Mouse (Mus musculus) mammary gland, adult 2 months (tissue): ENCODE data around the gene Olfr551. TPM values are rescaled to one million over a fixed set of nuclear protein-coding genes. Genes with fewer than 3 reads are reported as not detected.

Experiments used
- polyA plus RNA-seq: library from polyadenylated mRNA; depleted of rRNA; stranded (reverse); fragments of >200 nt; gene quantifications from 2 replicates; pipeline ENCODE4 v1.2.3, GENCODE M21; 2012; ENCODE audit warnings: low replicate concordance; rRNA removed

Gene Olfr551
- not detected in 2 replicates for polyA plus RNA-seq

GRCm38 (mm10) chr7:102591786-102592185, at the start of gene Olfr551:
Gene Olfr551 (minus strand): TSS chr7:102591886.

GRCm38 (mm10) chr7:102638132-102638531, 46.4 kb upstream of the Olfr551 start, which contains the start of gene Olfr554:
Gene Olfr554 (plus strand): TSS chr7:102638432.

GRCm38 (mm10) chr7:102618118-102618517, 26.4 kb upstream of the Olfr551 start, which contains the start of gene Olfr553:
Gene Olfr553 (minus strand): TSS chr7:102618218.

DNA sequence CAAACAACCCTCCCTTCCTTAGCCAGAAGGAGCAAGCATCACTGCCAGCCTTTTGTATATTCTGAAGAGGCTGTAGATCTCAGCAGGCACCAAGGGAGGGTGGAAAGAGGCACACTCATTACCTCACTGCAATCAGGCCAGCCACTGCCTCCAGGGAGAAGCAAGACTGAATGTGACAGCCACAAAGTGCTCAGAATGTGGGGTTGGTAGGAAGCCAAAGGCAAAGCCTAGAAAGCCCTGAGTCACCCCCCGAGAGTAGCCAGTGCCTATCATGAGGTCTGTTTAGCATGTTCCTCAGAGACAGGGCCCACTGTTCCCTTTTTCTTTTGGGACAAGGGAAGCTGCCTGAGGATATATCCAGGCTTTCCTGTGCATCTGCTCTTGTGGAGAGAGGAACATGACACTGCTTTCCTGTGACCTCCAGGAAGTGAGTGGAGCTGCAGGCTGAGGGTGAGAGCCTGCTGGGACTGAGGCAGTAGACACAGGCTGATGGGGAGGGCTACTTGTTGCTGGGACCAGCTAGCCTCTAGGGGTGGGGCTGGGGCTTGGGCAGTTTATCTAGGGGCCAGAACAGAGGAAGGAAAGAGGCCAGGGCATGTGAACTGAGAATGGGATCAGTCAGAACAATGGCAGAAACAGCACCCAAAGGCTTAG, 5.8 kb upstream of the Olfr551 start, which contains the start of gene Olfr552:
TSS of gene Olfr552 (plus strand) at position 393 of the 654 bp plus-strand sequence.

GRCm38 (mm10) chr7:102571142-102571541, 20.5 kb downstream of the Olfr551 start, which contains the start of gene Olfr550:
Gene Olfr550 (plus strand): TSS chr7:102571442.

DNA sequence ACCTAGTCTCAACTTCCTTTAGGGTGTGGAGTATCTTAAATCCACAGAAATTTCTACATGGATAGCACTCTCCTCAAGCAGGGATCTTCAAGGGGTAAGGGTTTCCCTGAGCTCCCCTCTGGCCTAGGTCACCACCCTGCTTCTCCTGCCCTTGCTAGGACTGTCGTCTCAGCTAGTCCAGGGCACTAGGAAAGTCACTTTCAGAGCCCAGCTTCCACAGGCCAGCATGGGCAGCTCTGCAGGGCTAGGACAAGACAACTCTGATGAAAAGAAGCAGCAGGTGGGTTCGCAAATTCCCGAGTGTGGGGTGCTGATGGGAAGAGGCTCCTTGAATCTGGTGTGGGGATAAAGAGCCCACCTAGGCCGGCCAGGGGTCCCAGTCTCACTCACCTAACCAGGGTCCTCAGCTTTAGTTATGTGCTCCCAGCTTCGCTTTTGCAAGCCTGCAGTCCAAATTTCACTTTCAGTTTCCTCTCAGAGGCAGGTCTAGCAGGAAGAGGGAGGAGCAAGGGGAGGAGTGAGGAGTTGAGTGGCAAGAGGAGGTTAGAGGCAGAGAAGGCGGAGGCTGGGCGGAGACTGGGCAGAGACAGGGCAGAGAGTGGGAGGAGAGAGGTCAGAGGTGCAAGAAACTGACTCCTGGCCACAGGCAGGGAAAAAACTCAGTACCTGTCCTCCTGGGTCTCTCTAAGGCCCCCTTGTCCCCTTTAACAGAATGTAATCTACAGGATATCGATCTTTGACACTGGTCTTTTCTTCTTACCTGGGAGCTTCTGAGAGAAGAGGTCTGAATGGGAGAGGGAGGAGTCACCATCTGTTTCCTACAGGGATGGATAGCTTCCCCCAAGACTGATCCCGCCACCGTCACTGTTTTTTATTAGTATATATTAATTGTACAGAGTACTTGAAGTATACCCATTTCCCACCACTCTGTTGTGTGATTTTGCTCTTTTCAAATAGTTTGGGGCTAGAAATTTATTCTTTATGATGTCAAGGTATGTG, 26.4 kb downstream of the Olfr551 start, which contains the start of gene Trim21:
TSS of gene Trim21 (minus strand) at position 488 of the 999 bp plus-strand sequence.

GRCm38 (mm10) chr7:102549570-102549969, 42.1 kb downstream of the Olfr551 start, which contains the start of gene Olfr549:
Gene Olfr549 (plus strand): TSS chr7:102549870.

DNA sequence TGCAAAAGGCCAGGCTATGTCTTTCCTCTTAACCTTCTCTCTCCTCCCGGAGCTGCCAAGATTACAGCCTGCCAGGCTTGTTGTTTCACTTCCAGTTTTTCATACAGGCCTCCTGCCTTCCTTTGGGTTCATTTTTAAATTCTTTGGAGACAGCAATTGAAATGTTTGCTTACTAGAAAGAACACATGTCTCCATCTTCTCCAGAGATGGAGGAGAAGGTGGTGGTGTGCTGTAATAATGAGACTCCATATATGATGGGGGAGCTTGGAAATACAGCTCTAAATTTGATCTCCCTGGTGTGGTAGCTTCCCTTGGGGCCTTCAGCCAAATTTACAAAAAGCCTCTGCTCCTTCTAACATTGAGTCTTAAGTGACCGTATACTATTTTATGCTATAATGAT, 51.1 kb downstream of the Olfr551 start, which contains the start of gene Olfr548-ps1:
TSS of gene Olfr548-ps1 (plus strand) at position 301 of the 400 bp plus-strand sequence.

DNA sequence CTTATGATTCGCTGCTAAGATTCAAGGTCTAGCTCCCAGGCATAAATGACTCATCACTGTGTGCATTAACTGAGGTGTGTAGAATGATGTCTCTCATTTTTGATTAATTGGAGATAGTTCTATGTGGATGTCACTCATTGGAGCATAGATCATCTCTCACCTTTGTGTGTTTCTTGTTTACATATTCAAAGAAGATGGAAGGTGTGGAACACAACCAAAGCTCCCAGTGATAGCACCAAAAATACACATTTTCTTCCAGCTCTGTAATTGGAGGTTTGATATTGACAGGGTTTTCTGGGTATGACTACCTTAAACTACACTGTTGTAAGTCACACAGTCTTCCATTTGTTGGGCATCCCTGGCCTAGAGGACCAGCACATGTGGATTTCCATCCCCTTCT, 57.2 kb downstream of the Olfr551 start, which contains the start of gene Olfr547:
TSS of gene Olfr547 (plus strand) at position 301 of the 400 bp plus-strand sequence.

Other genes with a start within 250 kb of the Olfr551 start
- gene Rrm1, start 150.2 kb downstream of the Olfr551 start, polyA plus RNA-seq, result 4.9 and 10.0 TPM in 2 replicates
- gene Olfr543, start 110.2 kb downstream of the Olfr551 start, polyA plus RNA-seq, result not detected in 2 replicates
- not detected in 2 replicates for gene Olfr544, start 103.6 kb downstream of the Olfr551 start, polyA plus RNA-seq
- gene Olfr545, start 92.3 kb downstream of the Olfr551 start, polyA plus RNA-seq, result not detected in 2 replicates
- gene Olfr547, start 57.1 kb downstream of the Olfr551 start, polyA plus RNA-seq, result not detected in 2 replicates
- gene Olfr548-ps1, start 51.0 kb downstream of the Olfr551 start, polyA plus RNA-seq, result not detected in 2 replicates
- not detected in 2 replicates for gene Olfr549, start 42.0 kb downstream of the Olfr551 start, polyA plus RNA-seq
- gene Trim21, start 26.4 kb downstream of the Olfr551 start, polyA plus RNA-seq, result 6.6 and 12.9 TPM in 2 replicates
- gene Olfr550, start 20.4 kb downstream of the Olfr551 start, polyA plus RNA-seq, result 0.78 and 0.91 TPM in 2 replicates
- not detected in 2 replicates for gene Olfr552, start 5.9 kb upstream of the Olfr551 start, polyA plus RNA-seq
- not detected in 2 replicates for gene Olfr553, start 26.3 kb upstream of the Olfr551 start, polyA plus RNA-seq
- gene Olfr554, start 46.5 kb upstream of the Olfr551 start, polyA plus RNA-seq, result not detected in 2 replicates
- not detected in 2 replicates for gene Olfr555, start 66.9 kb upstream of the Olfr551 start, polyA plus RNA-seq
- not detected in 2 replicates for gene Olfr556, start 73.0 kb upstream of the Olfr551 start, polyA plus RNA-seq
- 23.8 and 50.9 TPM in 2 replicates for gene Trim68, start 95.4 kb upstream of the Olfr551 start, polyA plus RNA-seq
- gene Olfr557, start 104.0 kb upstream of the Olfr551 start, polyA plus RNA-seq, result not detected in 2 replicates
- 2.3 and 6.1 TPM in 2 replicates for gene Olfr558, start 110.3 kb upstream of the Olfr551 start, polyA plus RNA-seq
- 0.33 TPM in 1 of 2 replicates, not detected in the other for gene Olfr33, start 127.2 kb upstream of the Olfr551 start, polyA plus RNA-seq
- gene Olfr559, start 135.6 kb upstream of the Olfr551 start, polyA plus RNA-seq, result not detected in 2 replicates
- gene Olfr560, start 167.5 kb upstream of the Olfr551 start, polyA plus RNA-seq, result 0.09 TPM in 1 of 2 replicates, not detected in the other
- 3.2 and 8.0 TPM in 2 replicates for gene Olfr78, start 167.6 kb upstream of the Olfr551 start, polyA plus RNA-seq
- gene Olfr561, start 179.3 kb upstream of the Olfr551 start, polyA plus RNA-seq, result 0.11 TPM in 1 of 2 replicates, not detected in the other
- not detected in 2 replicates for gene Olfr564, start 211.6 kb upstream of the Olfr551 start, polyA plus RNA-seq